ENCODE assay signal across 12 mouse cellular contexts in the genomic region with DNA sequence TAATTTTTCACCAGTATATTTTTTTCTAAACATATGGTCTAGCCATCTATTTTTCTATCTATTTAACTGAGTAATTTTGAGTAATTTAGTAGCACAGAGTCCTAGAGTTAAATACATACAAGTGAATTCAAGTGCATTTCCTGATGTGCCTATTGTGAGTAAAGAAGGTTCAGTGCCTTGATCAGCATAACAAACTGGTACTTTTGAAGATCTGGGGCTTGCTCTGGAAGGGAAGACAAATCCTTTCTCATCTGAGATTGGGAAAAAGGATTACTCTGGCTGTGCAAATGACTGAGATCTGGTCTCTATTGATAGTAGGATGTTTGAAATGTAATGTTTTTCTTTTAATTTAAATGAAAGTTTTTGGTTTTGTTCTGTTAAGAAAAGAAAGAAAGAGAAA.
"Had no signal": no experiment of that assay in that cellular context is flagged by ENCODE, and none has a peak within 500 bp of the region (broad histone marks: within the 10 kb centered on the region; RNA-seq: fewer than 3 reads in every experiment).

No protein-coding gene starts in this region.

- DNase-seq: retina, postnatal 1 day; right cerebral cortex, adult 18-20 months; right cerebral cortex, postnatal 14 days; right cerebral cortex, postnatal 25 days; right cerebral cortex, postnatal 4 days; spleen, adult 18-20 months; thymus, adult 18-20 months; thymus, adult 2 months; thymus, postnatal 14 days; thymus, postnatal 25 days; thymus, postnatal 36 days; thymus, postnatal 4 days had no signal
